Mouse (Mus musculus): ENCODE measurements around the gene Cd300lf. TPM values are rescaled to one million over a fixed set of nuclear protein-coding genes. Genes with fewer than 3 reads are reported as not detected.
A peak's percentile ranks its signal among the peaks of the same experiment; 100 is the strongest.

Cd300lf gene
- total RNA-seq (2022): 1 to 10 TPM in 3 of 4 experiments, under 1 TPM in 1; 0.95 to 1.9 (median 1.4) TPM

DNA sequence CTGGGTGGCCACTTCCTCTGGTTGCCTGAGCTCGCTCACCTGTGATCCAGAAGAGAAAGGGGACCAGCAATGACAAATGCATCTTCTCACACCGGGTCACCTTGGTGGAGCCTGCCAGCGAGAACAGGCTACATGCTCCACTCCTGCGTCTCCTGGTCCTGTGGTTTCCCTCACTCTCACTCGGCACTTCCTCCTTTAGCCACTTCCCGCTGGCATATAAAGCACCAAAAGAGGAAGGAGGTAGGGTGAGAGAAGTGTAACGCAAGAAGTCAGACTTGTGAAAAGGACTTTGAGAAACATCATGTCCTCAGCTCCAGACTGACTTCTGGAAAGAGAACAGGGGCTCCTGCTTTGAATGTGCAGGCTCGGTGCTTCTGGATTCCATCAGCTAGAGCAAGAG lies at the start of gene Cd300lf:
Gene Cd300lf (minus strand): TSS at position 193 of the 400 bp plus-strand sequence.
- DNase-seq: no peak

DNA sequence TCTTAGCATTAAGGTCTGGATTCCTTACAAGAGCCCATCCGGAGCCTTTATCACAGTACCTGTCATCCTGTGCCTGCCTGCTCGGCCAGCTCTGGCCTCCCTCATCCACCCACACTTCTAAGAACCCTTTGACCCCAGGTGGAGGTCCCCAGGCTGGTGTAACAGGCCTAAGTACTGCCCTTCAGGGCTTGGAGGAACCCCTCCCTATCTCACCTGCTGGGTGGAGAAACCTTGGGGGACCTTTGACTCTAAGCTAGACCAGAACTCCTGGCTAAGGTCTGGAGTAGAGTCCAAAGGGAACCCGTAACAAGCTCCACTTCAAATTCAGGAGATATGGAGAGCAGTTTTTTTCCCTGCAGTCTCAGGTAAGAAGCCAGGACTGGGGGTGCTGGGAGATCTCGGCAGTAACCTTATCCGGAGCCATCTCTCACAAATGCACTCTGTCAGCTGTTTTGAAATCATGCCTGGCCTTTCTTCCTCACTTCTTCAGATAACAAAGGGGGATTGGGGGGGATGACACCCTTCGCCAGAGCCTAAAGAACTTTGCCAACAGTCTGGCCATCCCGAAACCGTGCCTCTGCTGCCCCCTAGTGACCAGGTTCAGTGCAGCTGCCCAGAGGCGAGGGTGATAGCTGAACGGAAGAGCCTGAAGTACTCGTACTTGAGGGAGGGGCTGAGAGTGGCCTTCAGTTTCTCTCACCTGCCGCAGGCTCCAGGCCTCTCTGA lies 48.3 kb upstream of the Cd300lf start:
- peak; percentile 63 for DNase-seq

DNA sequence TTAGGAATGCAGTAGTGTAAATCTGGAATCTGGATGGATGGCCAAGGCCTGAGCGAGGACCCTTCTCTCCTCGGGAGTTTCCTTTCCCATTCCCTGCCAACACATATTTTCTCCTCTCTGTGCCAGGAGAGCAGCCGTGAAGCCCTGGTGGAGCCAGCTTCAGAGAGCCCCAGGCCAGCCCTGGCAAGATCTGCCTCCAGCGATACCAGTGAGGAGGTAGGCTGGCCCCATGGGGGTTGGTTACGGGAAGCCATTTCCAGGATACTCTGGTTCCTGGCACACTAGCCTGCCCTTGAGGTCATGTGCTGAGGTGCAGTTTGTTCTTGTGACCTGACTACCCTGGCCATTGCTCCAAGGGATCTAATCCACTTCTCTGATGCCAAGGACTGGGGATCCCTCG lies 46.1 kb upstream of the Cd300lf start:
- DNase-seq: no peak

DNA sequence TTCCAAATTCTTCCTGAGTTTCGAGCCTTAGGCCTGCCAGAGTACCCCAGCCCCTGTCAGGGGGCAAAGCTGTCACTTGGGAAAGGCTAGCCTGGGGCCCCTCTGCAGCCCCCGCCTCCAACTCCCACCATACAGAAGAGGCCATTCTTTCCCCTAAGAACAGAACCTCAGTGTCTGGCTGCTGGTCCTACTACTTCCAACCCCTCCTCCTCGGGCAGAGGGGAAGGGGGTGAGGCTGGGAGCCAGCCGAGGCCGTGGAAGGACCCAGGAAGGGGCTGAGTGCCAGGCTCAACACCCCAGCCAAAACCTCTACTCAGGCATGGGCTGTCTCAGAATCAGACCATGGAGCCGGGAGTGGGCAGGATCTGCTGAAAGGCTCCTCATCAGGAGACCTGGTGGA lies 45.4 kb upstream of the Cd300lf start:
- DNase-seq: no peak

DNA sequence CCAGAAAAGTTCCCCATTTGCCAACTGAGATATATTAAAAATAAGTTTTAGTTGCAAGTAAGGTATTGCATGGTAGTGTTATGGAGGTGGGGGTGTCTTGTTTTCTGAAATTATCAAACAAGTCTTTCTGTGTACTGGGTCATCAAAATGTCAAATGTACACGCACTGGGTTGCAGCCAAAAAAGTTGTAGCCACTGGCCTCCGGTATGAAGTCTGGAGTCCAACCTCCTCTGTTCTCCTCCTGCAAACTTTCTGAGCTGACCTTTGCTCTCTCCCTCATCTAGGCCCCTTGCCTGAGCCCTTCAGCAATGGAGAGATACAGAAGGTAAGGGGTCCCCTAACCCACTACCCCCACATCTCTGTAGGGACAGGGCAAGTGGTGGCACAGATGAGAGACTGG lies 45.0 kb upstream of the Cd300lf start:
- no peak for DNase-seq

DNA sequence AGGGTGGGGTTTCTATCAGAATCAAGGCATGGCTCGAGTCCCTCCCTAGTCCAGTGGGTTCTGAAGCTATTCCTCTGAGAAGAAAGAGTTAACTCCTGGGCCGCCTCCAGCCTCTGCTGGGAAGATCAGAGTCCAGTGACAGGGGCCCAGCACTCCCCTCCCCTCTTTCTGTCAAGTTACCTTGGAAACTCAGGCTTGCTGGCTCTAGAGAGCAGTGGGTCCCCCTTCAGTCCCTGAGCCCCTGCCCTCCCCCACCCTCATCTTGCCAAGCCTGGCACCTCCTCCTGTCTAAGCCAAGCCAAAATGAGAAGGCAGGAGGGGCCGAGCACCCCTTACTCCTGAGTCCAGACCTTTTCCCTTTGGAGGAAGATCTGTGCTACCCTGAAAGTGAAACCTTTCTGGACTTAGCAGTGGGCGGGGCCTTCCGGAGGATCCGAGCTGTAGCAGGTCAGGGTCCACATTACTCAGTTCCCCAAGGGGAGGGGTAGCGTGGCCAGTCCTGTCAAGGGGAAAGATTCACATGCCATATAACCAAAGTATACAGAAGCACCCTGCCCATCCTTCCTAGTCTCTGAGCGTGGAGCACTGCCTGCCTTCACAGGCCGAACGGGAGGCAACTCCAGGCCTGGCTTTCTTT lies 43.9 kb upstream of the Cd300lf start:
- no peak for DNase-seq

DNA sequence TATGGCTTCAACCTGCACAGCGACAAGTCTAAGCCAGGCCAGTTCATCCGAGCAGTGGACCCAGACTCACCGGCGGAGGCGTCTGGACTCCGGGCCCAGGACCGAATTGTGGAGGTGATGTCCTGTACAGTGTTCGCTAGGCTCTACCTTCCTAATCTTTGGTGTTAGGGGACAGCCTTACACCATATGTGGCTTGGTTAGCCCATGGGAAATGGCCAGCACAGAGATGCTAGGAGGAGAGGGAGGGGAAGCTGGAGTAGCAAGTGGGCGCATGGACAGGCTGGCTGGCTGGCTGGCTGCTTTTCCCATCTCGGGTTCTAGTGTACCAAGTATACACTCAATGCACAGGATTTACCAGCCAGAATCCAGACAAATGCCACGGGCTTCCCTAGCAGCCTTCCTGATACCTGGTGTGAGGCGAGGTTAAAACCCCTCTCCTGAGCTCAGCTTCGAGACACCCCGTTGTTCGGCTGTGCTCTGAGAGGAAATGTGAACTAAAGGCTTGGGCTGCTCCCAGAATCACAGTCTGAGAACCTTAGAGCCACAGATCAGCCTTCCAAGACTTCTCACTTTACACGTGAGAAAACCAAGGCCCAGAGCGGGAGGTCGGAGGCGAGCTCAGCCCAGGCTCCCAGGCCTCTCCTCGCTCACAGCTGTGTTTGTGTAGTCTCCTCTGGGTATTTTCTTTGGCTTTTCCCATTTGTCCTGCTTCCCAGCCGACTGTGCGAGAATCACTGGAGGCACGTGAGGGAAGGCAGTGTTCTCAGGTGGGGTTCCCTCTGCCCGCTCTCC lies 42.8 kb upstream of the Cd300lf start:
- DNase-seq: no peak

DNA sequence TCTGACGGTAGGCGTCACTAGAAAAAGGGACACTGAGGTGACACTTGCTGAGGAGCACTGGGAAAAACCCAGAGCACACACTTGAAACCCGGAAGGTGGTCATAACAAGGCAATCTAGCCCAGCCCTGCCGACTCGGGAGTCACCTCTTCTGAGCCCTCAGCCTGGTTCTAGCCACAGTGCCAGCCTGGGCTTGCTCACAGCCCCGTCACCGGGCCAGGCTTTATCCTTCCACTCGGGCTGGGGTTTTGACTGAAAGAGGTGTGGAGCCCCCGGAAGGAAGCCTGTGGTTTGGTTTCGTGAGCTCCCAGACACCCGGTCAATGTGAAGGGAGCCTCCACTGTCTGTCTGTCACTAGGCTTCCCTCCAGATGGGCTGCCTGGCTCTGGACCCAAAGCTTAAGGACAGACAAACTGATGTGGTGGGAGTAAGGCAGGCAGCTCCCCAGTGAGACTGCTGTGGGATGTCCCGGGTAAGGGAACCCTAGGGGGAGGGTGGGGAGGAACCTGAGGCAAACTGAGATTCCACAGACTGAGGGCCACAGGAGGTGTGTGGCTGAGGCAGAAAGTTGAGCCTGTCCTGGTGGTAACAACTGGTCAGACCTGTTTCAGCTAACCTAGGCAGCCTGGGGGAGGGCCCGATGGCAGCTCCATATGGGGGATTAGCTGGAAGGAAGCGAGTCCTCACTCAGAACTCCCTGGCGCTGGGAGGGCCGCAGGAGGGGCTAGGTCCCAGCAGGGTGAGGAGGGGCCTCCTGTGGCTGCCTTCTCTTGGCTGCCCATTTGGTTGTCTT lies 40.0 kb upstream of the Cd300lf start:
- DNase-seq: no peak

DNA sequence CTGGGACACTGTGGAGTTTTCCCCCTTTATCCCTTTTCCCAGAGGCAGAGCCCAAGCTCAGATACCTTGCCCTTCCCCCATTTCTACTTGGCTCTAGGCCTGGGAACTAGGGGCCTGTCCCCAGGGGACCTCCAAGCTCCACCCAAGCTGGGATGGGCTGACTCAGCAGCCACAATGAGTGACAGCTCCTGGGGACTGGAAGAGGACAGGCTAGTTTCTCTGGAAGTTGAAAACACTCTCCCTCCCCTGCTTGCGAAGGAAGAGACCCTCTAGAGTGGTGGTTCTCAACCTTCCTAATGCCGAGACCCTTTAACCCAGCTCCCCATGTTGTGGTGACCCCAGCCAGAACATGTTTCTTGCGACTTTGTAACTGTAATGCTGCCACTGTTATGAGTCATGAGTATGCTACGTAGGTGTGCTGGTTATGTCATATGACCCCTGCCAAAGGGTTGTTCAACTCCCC lies 39.1 kb upstream of the Cd300lf start:
- DNase-seq: no peak

DNA sequence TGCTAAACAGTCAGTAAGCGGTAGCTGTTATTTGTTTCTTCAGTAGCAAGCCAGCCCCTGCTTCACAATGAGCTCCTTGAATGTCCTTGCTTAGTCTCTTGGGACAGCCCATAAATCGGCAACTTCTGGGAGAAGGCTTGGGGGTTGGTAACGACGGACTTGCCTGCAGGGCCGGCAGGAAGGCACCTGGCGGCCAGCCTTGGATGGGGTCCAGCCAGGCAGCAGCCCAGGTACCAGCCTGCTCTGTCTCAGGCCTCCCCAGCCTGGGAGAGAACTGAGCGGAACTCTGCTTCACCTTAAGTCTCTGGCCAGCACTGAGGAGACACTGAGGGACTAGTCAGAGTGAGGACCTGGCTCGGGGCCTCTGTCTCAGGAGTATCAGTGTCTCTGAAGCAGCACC lies 37.3 kb upstream of the Cd300lf start:
- DNase-seq: no peak

DNA sequence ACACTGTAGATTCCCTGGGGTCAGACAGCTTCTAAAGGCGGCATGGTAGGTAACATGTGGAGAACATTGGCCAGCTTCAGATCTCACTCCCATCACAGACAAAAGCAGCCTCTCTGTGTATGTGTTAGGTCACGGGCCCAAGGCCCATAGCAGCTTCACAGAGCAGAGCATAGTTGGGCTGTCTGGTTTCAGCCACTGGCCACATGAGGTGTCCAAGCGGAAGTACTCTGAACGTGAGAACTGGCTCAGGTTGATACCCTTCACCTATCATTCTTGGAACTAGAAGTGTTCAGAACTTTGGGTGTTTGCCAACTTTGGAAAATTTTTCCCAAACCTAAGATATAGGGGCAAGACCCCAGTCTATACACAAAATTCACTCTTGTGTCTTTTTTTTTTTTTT lies 35.6 kb upstream of the Cd300lf start:
- no peak for DNase-seq

DNA sequence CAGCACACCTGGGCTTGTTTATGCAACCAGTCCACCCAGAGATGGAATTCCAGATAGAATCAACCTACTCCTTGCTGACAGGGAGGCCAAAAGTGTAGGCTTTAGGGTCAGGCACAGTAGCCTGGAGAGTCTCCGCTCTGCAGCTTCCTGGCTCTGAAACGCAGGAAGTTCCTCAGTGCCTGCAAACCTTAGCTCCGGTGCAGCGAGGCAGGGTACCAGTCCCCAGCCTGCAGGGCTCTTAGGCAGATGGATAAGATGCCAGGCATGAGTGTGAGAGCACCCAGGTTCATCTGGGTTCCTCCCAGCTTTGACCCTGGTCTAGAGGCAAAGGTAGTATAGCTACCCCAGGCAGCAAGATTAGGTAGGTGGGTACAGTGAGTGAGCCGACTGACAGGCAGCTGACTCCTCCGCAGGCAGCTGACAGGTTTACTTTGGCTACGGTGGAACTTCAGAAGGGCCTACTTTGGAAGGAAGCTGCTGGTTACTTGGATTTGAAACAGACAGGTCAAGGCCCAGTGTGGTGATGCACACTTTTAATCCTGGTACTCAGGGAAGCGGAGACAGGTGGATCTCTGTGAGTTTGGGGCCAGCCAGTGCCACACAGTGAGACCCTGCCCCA lies 33.9 kb upstream of the Cd300lf start:
- DNase-seq: no peak

DNA sequence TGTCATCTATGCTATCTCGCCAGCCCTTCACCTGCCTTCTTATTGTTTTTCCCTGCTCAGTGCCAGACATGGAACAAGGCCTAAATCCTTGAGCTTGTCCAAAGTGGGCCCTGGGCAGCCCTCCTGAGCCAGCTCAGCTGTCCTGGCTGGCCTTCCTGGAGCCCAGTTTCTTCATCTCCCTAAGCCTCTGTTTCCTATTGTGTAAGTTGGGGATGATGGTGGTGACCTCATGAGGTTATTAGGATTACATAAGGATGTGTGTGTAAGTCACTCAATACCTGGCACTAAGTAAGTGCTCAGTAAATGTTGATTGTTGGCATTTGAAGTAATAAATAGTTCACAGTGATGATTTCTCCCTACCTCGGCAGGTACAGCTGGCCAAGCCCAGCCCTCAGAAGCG lies 33.0 kb upstream of the Cd300lf start:
- DNase-seq: no peak

DNA sequence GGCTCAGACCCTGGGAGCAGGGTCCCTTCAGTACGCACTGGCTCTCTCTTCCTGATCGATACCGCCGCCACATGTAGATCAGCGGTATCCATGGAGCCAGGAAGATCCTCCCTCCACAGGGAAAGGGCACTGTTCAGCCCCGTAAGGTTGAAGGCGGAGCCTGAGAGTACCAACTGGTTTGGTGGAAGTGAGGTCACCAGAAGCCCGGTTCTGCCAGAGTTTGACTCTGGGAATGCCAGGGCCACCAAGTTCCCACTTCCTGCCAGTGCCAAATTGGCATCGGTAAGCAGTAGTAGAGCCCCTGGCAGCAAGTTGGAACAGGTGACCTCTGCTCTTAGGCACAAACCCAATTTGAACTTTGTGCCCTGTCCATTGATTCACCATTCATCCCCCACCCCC lies 31.2 kb upstream of the Cd300lf start:
- DNase-seq: peak; percentile 72

DNA sequence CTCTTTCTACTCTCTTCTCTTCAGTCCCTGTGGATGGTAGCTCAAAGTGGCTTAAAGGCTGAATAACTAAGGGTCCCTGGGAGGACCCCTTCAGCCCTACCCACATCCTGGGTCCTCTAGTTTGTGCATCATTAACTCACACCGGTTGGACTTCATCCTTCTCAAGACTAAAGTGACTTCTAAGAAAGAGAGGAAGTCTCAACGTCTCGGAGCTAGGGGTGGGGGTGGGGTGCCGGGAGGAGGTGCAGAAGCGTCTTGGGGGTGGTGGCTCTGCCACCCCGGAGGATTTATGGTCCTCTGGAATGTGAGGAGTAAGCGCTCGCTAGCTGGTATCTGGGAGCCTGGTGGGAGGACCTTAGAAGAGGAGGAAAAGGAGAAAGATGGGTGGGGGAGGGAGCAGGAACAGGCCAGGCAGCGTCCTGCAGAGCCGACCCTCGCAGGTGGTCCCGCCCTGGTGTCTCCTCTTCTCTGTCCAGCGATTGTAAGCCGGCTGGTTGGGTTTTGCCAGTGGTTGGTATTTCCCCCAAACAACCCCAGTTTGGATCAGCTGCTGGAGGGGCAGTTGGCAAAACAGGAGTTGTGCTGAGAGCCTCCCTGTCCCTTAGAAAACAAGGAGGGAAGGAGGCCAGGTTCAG lies 30.7 kb upstream of the Cd300lf start:
- DNase-seq: no peak

DNA sequence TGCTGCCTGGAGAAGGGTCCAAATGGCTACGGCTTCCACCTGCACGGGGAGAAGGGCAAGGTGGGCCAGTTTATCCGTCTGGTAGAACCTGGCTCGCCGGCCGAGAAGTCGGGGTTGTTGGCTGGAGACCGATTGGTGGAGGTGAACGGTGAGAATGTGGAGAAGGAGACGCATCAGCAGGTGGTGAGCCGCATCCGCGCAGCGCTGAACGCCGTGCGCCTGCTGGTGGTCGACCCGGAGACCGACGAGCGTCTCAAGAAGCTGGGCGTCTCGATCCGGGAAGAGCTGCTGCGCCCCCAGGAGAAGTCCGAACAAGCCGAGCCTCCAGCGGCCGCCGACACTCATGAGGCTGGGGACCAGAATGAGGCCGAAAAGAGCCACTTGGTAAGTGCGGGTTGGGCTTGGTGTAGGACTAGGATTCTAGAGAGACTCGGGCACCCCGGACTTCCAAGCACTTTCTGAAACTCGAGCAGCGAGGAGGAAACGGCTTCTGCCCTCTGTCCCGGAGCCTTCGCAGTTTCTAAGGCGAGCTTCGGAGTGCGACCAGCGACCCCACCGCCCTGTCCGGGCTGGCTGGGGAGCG lies 29.9 kb upstream of the Cd300lf start:
- no peak for DNase-seq

DNA sequence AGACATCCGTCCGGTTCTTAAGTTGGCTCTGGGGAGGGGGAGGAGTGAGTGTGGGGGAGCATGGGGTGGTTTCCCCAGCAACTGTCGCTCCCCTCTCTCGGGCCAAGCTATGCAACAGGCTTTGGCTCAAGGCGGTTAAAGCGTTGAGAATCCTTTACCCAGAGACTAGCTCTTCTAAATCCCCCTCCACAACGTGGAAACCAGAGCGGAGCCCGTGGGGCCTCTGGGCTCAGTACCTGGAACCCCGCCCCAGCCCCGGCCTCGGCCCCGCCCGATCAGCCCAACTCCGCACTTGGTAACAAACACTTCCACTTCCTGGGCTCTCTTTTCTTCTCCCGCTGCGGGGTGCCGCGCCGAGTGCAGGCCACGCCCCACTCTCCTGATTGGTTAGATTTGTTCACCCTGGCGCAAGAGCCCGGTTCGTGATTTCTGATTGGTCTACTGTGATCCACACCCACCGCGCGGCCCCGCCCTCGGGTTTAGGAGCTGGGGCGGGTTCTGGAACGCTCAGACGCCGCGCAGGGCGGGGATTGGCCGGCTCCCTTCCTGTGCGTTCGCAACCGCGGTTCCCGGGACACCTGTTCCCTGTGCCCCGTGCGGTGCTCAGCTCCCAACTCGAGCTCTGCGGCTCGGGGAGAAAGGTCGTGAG lies 29.2 kb upstream of the Cd300lf start, which contains the start of gene Slc9a3r1:
Gene Slc9a3r1 (plus strand): TSS at position 510 of the 649 bp plus-strand sequence.
- peak; percentile 98 for DNase-seq

DNA sequence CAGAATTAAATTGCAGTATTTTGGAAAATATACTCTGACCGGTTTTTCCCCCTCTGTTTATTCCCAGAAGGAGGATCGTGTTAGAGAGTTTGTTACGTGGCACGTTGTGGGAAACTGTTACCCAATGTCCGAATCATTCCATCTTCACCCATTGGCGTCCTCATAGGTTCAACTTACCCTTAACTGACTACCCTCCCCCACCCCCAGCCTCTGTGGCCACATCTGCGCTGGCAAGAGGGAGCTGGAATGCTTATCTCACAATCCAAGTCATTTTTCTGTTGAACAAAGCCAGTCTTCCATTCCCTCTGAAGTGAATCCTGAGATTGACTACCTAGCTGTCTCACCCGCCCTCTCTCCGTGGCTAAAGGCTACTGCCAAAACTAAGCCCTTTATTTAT lies 28.4 kb upstream of the Cd300lf start:
- no peak for DNase-seq

DNA sequence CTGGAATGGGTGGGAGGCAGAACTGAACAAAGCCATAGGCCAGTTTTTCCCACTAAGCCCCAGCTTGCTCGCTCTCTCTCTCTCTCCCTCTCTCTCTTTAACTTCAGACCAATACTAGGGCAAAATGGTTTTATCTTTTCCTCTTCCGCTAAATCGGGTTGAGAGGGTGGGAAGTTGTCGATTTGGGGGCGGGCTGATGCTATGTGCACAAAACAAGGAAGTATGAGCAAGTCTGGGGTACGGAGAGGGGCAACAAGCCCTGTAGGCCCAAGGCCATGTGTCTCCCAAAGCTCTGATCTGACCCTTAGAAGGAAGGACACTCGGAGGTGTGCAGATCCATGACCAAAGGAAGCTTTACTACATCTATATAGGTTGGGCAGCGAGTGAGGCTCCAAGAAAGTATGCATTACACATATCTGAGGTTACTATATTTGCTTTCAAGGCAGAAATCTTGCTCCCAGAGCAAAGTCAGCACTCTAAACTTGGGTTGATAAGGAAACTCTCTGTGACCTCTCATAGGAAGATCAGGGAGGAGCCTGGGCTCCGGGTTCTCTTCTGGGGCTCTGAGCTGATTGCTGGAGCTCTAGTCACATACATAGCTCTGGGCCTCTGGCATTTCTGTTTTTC lies 27.9 kb upstream of the Cd300lf start:
- no peak for DNase-seq

Measured in adrenal gland, adult 8-10 months (tissue).